Mouse (Mus musculus): Measurements from ENCODE around the gene Tnnt1.

Gene Tnnt1

DNA sequence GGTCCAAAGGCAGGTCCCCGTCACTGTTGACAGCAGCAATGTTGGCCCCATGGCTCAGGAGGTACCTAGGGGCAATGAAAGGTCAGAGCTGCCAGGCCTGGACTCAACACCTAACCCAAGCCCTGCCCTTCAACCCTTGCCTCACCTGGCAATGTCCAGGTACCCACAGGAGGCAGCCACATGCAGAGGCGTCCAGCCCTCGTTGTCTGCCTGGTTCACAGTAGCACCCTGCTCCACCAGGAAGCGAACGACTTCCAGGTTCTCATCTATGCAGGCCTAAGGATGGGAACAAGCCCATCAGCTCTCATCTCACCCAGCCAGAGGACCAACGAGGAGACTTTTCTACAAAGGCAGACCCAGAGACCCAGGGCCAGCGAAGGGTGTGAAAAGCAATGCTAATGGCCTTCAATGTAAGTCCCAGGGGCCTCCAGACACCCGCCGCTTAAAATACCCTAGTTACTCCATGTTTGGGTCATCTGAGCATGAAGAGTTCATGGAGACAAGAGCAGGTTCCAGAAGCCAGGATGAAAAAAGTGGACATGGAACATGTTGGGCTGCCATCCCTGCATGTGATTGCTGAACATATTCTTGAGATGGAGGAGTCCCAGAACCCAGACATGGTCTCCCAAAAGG, 18.8 kb downstream of the Tnnt1 start:
- no peak for DNase-seq (ENCODE audit: low read depth, low spot score)

DNA sequence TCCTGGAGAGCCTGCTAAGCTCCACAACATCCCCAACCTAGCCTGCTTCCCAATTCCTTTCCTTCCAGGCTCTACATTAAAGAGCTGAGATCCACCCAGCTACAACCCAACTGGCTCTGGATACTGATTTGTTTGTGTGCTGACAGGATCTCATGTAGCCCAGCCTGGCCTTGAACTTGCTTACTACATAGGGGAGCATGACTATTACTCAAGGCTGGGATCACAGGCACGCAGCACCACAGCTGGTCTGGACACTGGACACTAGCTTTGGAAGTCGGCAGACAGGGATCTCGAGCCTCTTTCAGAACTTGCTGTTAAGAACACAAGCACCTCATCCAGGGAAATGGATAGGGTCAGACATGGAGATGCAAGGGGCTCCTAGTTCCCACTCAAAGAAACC, 19.7 kb downstream of the Tnnt1 start:
- no peak for DNase-seq (ENCODE audit: low read depth, low spot score)

GRCm38 (mm10) chr7:4493991-4494390, 22.2 kb downstream of the Tnnt1 start:
- no peak for DNase-seq (ENCODE audit: low read depth, low spot score)

DNA sequence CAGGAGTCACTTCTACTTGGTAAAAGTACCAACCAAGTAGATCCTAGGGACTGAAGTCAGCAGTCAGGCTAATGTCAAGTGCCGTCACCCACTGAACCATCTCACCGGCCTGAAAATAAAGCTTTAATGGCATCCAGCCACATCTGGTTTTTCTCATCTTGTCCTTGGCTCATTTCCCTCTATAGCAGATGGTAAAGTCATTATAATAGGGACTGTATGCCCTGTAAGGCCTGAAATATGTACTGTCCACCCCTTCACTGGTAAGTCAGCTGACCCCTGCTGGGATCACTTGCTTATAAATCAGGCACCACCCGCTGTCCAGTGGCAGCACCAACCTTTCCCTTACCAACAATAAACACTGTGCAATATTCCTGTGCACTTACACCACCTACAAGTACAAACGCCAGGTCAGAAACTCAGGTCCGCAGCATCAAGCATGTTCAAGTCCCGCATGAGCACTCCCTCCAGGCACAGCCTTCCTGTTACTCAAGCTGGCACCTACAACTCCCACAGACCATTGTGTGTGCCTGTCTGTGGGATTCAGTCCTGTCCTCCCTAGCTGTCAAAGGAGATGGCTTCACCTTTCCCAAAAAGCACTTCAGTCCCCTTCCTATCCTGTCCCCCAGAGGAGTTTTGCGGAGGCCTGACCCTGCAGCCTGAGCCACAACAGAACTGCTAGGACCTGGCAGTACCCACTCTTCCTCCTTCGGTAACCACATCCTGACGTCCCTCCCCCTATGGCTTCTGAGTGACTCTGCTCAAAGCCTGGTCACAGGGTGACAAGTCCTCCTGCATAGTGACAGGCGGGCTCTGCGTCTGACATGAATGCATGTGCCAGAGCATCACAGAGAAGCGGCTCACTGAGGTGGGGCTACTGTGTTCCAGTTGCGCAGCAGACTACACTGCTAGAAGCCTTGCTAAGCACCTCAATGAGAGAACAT, 23.6 kb downstream of the Tnnt1 start:
- DNase-seq (ENCODE audit: low read depth, low spot score): no peak

GRCm38 (mm10) chr7:4491308-4491707, 24.9 kb downstream of the Tnnt1 start:
- DNase-seq (ENCODE audit: low read depth, low spot score): no peak

DNA sequence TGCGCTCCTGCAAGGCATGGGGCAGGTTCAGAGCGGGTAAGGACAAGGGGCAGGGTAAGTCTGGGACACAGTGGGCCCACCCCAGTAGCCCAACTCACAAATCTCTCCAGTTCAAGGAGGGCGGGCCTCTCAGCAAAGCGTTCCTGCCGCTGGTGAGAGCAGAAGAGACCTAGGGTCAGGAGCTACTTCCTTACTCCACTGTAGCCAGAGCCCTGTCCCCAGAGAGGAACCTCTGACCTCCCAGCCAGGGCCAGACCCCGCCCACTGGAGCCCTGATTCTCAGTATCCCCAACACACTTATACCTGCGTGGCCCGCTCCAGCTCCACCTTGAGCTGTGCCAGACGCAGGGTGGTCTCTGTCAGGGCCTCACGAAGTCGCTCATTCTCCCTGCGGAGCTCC, 33.9 kb downstream of the Tnnt1 start:
- no peak for DNase-seq (ENCODE audit: low read depth, low spot score)

DNA sequence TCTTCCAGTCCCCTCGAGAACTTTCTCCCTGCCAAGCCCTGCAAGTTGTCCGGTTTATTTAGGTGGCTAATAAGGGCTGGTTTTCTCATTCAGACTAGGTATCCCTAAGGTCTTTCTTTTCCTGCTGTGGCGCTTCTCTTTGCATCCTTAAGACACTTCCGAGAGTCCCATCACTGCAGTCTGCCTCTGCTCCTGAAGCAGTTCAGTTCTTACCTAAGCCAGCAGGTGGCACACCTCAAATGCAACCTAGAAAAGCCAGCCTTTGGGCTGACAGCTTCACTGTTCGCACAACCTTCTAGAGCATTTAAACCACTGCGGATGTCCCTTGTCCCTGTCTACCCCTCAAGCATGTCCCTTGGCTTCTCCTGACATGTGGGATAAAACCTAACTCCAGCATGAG, 36.5 kb downstream of the Tnnt1 start:
- peak; percentile 75 for DNase-seq (ENCODE audit: low read depth, low spot score)

DNA sequence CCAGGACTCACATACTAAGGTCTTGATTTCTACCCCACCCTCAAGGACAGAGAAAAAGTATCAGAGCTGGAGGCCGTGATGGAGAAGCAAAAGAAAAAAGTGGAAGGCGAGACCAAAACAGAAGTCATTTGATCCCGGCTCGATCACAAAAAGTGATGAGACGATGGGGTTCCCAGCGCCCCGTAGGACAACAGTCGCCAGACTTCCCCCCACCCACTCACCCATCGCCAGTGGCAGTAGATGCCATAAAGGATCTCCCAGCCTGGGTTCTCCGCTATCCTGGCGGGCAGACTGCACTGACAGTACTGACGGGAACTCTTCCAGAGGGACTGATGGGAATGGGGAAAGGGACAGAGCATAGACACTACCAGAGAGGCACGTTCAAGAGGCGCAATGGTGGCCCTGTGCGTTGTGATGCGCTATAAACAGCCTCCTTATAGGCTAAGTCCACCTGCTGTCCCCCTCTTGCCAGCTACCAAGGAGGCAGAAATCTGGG, 37.3 kb downstream of the Tnnt1 start:
- DNase-seq (ENCODE audit: low read depth, low spot score): no peak

DNA sequence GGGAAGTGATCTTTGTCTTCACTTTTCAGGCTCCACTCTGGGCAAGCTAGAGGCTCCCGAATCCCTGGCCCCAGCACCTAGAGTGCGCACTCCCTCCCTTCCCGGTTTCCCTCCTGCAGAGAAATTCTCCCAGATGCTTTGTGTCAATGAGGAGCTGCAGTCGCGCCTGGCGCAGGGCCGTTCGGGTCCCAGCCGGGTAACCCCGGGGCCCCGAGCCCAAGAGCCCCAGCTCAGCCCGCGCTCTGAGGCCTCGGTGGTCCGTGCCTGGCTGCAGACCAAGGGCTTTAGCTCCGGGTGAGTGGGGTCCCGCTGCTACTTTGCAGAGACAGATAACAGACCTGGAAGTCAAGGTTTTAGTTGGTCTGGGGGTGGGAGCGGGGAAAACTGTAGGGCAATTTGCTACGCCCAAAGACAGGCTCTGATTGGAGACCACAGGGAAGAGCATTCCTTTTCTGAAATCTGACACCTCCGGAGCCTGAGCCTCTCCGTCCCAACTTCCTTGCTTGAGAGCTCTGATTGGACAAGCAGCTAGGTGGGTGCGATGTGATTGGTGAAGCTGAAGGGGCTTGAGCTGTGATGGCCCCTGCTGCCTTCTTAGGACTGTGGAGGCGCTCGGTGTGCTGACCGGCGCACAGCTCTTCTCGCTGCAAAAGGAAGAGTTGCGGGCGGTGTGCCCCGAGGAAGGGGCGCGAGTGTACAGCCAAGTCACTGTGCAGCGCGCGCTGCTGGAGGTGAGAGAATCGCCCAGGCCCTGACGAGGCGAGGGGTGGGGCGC, 38.0 kb downstream of the Tnnt1 start:
- DNase-seq (ENCODE audit: low read depth, low spot score): peak; percentile 98

- DNase-seq (ENCODE audit: low read depth, low spot score): no peak
Measured at GRCm38 (mm10) chr7:4473940-4474339, 42.2 kb downstream of the Tnnt1 start.

DNA sequence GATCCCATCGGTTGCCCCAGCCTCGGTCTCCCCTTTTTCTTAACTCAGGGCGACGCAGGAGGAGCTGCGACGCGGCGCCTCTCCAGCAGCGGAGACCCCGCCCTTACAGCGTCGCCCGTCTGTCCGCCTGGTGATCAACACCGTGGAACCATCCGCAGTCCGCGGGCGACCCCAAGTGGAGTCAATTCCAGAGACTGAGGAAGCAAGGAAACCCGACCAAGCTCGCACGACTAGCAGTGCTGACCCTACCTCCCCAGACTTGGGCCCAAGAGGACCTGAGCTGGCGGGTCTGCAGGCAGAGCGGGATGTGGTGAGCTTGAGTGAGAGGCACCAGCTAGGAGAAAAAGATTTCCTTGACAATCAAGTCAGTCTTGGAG, 45.0 kb downstream of the Tnnt1 start:
- DNase-seq (ENCODE audit: low read depth, low spot score): peak; percentile 87

DNA sequence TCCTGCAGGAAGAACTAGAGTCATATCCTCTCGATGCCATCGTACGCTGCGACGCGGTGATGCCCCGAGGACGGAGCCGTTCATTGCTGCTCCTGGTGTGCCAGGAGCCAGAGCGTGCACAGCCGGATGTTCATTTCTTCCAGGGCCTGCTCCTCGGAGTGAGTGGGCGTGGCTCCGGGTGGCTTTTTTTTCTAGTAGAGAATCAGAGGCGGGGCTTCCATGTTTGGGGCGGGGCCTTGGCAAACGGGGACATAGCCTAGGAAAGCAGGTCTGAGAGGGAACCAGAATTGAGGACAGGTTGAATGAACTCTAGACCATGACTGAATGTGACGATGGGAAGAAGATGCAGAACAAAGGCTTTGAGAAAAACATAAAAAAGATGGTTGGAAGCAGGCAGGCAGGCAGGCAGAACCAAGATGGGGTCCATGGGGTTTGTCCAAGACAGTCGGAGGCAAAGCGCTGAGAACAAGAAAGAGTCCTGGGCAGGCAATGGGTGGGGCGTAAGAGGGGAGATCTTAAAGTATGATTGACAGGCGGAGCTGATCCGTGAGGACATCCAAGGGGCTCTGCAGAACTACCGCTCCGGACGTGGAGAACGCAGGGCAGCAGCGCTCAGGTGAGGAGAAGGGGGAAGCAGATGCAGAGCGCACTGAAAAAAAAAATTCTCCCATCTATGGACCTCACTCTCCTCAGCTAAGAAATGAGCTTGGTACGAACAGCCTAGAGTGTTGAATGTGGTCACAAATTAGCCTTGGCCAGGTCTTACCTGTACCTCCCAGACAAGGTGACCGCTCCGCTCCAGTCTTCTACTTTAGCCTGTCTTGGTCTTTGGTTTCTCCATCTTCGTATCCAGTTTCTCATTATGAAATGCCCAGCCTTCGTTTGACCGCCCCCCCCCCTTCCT, 45.7 kb downstream of the Tnnt1 start:
- peak; percentile 77 for DNase-seq (ENCODE audit: low read depth, low spot score)

DNA sequence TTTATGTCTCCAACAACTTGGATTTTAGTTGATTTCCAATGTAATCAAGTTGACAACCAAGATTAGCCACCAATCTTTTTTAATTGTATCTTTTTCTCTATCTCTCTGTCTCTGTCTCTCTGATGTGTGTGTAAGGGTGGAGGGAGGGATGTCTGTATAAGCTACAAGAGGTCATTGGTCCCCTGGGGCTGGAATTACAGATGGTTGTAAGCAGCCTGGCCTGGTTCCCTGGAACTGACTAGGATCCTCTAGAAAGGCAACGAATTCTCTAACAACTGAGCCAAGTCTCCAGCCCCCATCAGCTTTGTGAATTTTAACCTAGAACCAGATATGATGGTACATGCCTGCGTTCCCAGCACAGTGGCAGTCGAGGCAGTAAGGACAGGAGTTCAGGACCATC, 48.4 kb downstream of the Tnnt1 start:
- DNase-seq (ENCODE audit: low read depth, low spot score): no peak

GRCm38 (mm10) chr7:4464194-4464824, 51.9 kb downstream of the Tnnt1 start:
- DNase-seq (ENCODE audit: low read depth, low spot score): no peak

DNA sequence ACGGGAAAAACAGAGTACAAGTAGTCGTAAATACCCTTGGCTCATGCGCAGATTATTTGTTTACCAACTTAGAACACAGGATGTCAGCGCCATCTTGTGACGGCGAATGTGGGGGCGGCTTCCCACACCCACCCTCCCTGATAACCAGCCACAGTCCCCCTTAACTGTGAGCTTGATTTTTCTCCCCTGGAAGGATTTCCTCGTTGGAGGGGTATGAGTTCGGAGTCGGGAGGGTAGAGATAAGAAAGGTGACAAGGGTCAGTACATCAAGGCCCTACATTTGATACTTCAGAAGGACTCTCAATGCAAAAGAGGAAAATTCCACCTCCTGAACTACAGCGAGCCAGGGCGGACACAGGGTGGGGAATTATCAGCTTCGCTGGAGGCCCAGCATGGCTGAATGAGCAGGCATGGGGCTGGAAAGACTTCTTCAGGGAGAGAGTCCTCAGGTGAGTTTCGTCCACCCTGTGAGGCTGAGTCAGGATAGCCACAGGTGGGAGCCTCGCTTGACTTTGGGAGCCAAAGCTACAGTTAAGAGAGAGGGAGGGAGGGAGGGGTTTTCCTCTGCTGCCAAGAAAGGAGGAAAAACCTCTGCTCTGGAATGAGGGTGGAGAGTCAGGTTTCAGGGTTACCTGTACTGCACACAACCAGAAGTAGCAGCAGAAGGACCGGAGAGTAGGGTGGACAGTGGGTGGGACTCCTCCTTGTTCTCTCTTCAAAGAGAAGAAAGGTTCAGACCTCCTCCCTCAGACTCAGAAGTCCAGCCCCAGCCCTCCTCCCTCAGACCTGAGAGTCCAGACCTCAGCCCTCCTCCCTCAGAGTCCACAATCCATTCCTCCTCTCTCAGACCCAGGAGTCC, 55.4 kb downstream of the Tnnt1 start, which contains the start of gene Eps8l1:
Eps8l1 (plus strand) TSS at position 99 of the 859 bp plus-strand sequence.
- DNase-seq (ENCODE audit: low read depth, low spot score): no peak
